Mouse (Mus musculus) CD4-positive, CD25-positive, alpha-beta regulatory T cell, adult 4 months (primary cell): ENCODE data around the gene Cep104. TPM values are rescaled to one million over a fixed set of nuclear protein-coding genes. Genes with fewer than 3 reads are reported as not detected.

Source experiments
- ATAC-seq: one replicate; pipeline ENCODE4 v1.8.0; 2017
- polyA plus RNA-seq, 2 experiments: library from polyadenylated mRNA; unstranded; fragments of 100-300 nt; shearing (Covaris generic); gene quantifications; one replicate each; pipeline ENCODE4 v1.2.1; 2017

Cep104 gene
- polyA plus RNA-seq, 2 experiments from 2014 or later, result 2.7 to 3.1 TPM

GRCm38 (mm10) chr4:153993505-153993904 is 18.5 kb downstream of the Cep104 start:
- no peak for ATAC-seq

- no peak for ATAC-seq
These were observed 30.5 kb downstream of the Cep104 start for GRCm38 (mm10) chr4:154005488-154005887.

- no peak for ATAC-seq
These were observed 31.3 kb downstream of the Cep104 start for GRCm38 (mm10) chr4:154006264-154006663.

- no peak for ATAC-seq
These were observed 32.8 kb downstream of the Cep104 start for GRCm38 (mm10) chr4:154007759-154008158.

- peak; percentile 63 for ATAC-seq
These were observed 36.1 kb downstream of the Cep104 start for GRCm38 (mm10) chr4:154010907-154011645.

- peak; percentile 91 for ATAC-seq
These were observed 36.7 kb downstream of the Cep104 start, which contains the start of gene Lrrc47 for GRCm38 (mm10) chr4:154011646-154012089. Gene Lrrc47 (plus strand): TSS chr4:154011731.

- peak; percentile 40 for ATAC-seq
These were observed 37.3 kb downstream of the Cep104 start for GRCm38 (mm10) chr4:154012132-154012882.

GRCm38 (mm10) chr4:154015476-154015875 is 40.5 kb downstream of the Cep104 start:
- ATAC-seq, result no peak

GRCm38 (mm10) chr4:154019571-154019970 is 44.6 kb downstream of the Cep104 start:
- ATAC-seq, result no peak

GRCm38 (mm10) chr4:154021432-154021831 is 46.4 kb downstream of the Cep104 start:
- no peak for ATAC-seq

- no peak for ATAC-seq
These were observed 47.4 kb downstream of the Cep104 start for GRCm38 (mm10) chr4:154022407-154022806.

GRCm38 (mm10) chr4:154022844-154023243 is 47.9 kb downstream of the Cep104 start:
- ATAC-seq, result no peak

GRCm38 (mm10) chr4:154023754-154024601 is 49.0 kb downstream of the Cep104 start:
- ATAC-seq, result no peak

- ATAC-seq, result no peak
These were observed 49.9 kb downstream of the Cep104 start for GRCm38 (mm10) chr4:154024729-154025521.

- ATAC-seq, result no peak
These were observed 50.8 kb downstream of the Cep104 start, which contains the start of gene Smim1 for GRCm38 (mm10) chr4:154025641-154026440. Gene Smim1 (minus strand): TSS chr4:154026230.

GRCm38 (mm10) chr4:154026441-154026761 is 51.4 kb downstream of the Cep104 start:
- no peak for ATAC-seq

- no peak for ATAC-seq
These were observed 53.1 kb downstream of the Cep104 start for GRCm38 (mm10) chr4:154028066-154028465.

GRCm38 (mm10) chr4:154028646-154029045 is 53.7 kb downstream of the Cep104 start:
- ATAC-seq, result no peak

- no peak for ATAC-seq
These were observed 62.1 kb downstream of the Cep104 start for GRCm38 (mm10) chr4:154037123-154037522.

- no peak for ATAC-seq
These were observed 67.6 kb downstream of the Cep104 start, which contains the start of gene Ccdc27 for GRCm38 (mm10) chr4:154042577-154042976. Gene Ccdc27 (minus strand): TSS chr4:154042677.

GRCm38 (mm10) chr4:154045837-154046236 is 70.8 kb downstream of the Cep104 start:
- no peak for ATAC-seq
